Mouse (Mus musculus): ENCODE data around the gene Gm13279. TPM values are rescaled to one million over a fixed set of nuclear protein-coding genes. Genes with fewer than 3 reads are reported as not detected.
"Not testable (repeated sequence)": the region's sequence is repeated elsewhere in the genome, so short reads cannot be mapped to it uniquely, and the experiment has no call there.

The Gm13279 gene
- polyA plus RNA-seq, 1 experiment, result not detected

DNA sequence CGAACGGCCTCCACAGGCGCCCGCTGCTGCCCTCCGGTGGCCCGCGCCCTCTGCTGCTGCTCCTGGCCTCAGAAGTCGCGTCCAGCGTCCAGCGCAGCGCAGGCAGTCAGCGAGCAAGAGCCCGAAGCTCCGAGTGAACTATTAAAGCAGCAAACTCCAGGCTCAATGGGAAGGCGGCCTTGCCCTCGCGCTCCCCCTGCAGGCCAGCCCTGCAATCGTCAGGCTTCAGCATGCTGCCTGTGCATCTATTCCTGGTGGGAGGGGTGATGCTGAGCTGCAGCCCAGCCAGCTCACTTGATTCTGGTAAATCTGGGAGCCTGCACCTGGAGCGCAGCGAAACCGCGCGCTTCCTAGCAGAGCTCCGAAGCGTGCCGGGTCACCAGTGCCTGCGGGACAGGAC is 8.8 kb upstream of the Gm13279 start, which contains the start of gene Gm13277:
TSS of gene Gm13277 (plus strand) at position 231 of the 400 bp plus-strand sequence.
- not testable (repeated sequence) for H3K27me3 ChIP-seq (ENCODE audit: control insufficient read depth, insufficient read depth, low read length); H3K36me3 ChIP-seq (ENCODE audit: control insufficient read depth, insufficient read depth, low read length); H3K4me1 ChIP-seq (replicated peaks; ENCODE audit: control insufficient read depth, insufficient read depth, low read length); H3K4me3 ChIP-seq (ENCODE audit: control insufficient read depth, insufficient read depth, low read length); H3K27ac ChIP-seq (ENCODE audit: control insufficient read depth, insufficient read depth, low read length)
- peak; percentile 68 for DNase-seq
- WGBS, result no CpG with 5 or more reads among the region's 28 CpGs

DNA sequence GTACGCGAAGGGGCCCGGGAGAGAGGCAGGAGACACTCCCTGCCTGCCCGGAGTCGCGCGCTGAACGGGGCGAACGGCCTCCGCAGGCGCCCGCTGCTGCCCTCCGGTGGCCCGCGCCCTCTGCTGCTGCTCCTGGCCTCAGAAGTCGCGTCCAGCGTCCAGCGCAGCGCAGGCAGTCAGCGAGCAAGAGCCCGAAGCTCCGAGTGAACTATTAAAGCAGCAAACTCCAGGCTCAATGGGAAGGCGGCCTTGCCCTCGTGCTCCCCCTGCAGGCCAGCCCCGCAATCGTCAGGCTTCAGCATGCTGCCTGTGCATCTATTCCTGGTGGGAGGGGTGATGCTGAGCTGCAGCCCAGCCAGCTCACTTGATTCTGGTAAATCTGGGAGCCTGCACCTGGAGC is 5.9 kb upstream of the Gm13279 start, which contains the start of gene Gm13278:
TSS of gene Gm13278 (plus strand) at position 301 of the 400 bp plus-strand sequence.
- WGBS, result no CpG with 5 or more reads among the region's 28 CpGs

DNA sequence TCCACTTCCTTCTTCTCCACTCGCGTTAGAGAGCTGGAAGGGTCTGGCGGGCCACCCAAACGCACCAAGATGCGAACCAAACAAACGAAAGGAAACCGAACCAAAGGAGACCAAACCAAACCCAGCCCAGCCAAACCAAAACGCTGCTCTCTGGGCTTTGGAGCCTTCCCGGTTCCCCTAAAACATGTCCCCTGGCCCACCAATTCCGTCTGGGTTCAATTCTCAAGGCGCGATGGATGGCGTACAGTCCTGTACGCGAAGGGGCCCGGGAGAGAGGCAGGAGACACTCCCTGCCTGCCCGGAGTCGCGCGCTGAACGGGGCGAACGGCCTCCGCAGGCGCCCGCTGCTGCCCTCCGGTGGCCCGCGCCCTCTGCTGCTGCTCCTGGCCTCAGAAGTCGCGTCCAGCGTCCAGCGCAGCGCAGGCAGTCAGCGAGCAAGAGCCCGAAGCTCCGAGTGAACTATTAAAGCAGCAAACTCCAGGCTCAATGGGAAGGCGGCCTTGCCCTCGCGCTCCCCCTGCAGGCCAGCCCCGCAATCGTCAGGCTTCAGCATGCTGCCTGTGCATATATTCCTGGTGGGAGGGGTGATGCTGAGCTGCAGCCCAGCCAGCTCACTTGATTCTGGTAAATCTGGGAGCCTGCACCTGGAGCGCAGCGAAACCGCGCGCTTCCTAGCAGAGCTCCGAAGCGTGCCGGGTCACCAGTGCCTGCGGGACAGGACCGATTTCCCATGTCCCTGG is 3.1 kb upstream of the Gm13279 start, which contains the start of gene Gm13275:
TSS of gene Gm13275 (plus strand) at position 552 of the 740 bp plus-strand sequence.
- DNase-seq, result peak; percentile 87
- not testable (repeated sequence) for H3K27me3 ChIP-seq (ENCODE audit: control insufficient read depth, insufficient read depth, low read length); H3K36me3 ChIP-seq (ENCODE audit: control insufficient read depth, insufficient read depth, low read length); H3K4me1 ChIP-seq (replicated peaks; ENCODE audit: control insufficient read depth, insufficient read depth, low read length); H3K27ac ChIP-seq (ENCODE audit: control insufficient read depth, insufficient read depth, low read length); H3K4me3 ChIP-seq (ENCODE audit: control insufficient read depth, insufficient read depth, low read length)
- under 1% methylated on average over 12 of the region's 52 CpGs for WGBS

More for the DNA sequence above, 5.9 kb upstream of the Gm13279 start, which contains the start of gene Gm13278:
- H3K27ac ChIP-seq (ENCODE audit: control insufficient read depth, insufficient read depth, low read length); H3K4me3 ChIP-seq (ENCODE audit: control insufficient read depth, insufficient read depth, low read length); H3K4me1 ChIP-seq (replicated peaks; ENCODE audit: control insufficient read depth, insufficient read depth, low read length); DNase-seq; H3K27me3 ChIP-seq (ENCODE audit: control insufficient read depth, insufficient read depth, low read length); H3K36me3 ChIP-seq (ENCODE audit: control insufficient read depth, insufficient read depth, low read length): not testable (repeated sequence)

DNA sequence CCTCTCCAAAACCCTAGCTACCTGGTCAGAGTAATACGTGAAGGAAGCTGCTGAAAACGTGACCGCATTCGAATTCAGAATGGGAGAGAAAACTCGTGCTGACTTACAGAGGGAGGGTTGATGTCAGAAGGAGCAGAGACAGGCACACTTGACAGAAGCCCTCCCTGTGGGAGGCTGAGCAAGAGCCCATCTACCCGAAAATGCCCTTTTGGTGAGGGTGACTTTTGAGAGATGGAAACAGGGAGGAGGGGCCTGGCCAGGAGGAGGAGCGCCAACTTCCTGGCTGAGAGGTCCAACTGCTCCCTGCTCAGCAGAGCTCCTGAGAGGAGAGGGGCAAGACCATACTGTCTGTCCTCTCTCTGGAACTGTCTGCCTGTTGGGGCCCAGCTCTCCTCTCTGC is 2.2 kb downstream of the Gm13279 start, which contains the start of gene Gm13285:
TSS of gene Gm13285 (plus strand) at position 301 of the 400 bp plus-strand sequence.
- 11% methylated on average over 5 of the region's 7 CpGs for WGBS
- H3K36me3 ChIP-seq (ENCODE audit: control insufficient read depth, insufficient read depth, low read length); H3K4me1 ChIP-seq (replicated peaks; ENCODE audit: control insufficient read depth, insufficient read depth, low read length); H3K4me3 ChIP-seq (ENCODE audit: control insufficient read depth, insufficient read depth, low read length); H3K27ac ChIP-seq (ENCODE audit: control insufficient read depth, insufficient read depth, low read length); DNase-seq; H3K27me3 ChIP-seq (ENCODE audit: control insufficient read depth, insufficient read depth, low read length): not testable (repeated sequence)

DNA sequence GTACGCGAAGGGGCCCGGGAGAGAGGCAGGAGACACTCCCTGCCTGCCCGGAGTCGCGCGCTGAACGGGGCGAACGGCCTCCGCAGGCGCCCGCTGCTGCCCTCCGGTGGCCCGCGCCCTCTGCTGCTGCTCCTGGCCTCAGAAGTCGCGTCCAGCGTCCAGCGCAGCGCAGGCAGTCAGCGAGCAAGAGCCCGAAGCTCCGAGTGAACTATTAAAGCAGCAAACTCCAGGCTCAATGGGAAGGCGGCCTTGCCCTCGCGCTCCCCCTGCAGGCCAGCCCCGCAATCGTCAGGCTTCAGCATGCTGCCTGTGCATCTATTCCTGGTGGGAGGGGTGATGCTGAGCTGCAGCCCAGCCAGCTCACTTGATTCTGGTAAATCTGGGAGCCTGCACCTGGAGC is 5.8 kb downstream of the Gm13279 start, which contains the start of gene Gm13287:
TSS of gene Gm13287 (plus strand) at position 301 of the 400 bp plus-strand sequence.
- no CpG with 5 or more reads among the region's 29 CpGs for WGBS
- not testable (repeated sequence) for DNase-seq; H3K36me3 ChIP-seq (ENCODE audit: control insufficient read depth, insufficient read depth, low read length); H3K4me1 ChIP-seq (replicated peaks; ENCODE audit: control insufficient read depth, insufficient read depth, low read length); H3K27ac ChIP-seq (ENCODE audit: control insufficient read depth, insufficient read depth, low read length); H3K4me3 ChIP-seq (ENCODE audit: control insufficient read depth, insufficient read depth, low read length); H3K27me3 ChIP-seq (ENCODE audit: control insufficient read depth, insufficient read depth, low read length)

DNA sequence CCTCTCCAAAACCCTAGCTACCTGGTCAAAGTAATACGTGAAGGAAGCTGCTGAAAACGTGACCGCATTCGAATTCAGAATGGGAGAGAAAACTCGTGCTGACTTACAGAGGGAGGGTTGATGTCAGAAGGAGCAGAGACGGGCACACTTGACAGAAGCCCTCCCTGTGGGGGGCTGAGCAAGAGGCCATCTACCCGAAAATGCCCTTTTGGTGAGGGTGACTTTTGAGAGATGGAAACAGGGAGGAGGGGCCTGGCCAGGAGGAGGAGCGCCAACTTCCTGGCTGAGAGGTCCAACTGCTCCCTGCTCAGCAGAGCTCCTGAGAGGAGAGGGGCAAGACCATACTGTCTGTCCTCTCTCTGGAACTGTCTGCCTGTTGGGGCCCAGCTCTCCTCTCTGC is 8.0 kb downstream of the Gm13279 start, which contains the start of gene Gm13288:
TSS of gene Gm13288 (plus strand) at position 301 of the 400 bp plus-strand sequence.
- H3K4me1 ChIP-seq (replicated peaks; ENCODE audit: control insufficient read depth, insufficient read depth, low read length); H3K27ac ChIP-seq (ENCODE audit: control insufficient read depth, insufficient read depth, low read length); H3K36me3 ChIP-seq (ENCODE audit: control insufficient read depth, insufficient read depth, low read length); H3K27me3 ChIP-seq (ENCODE audit: control insufficient read depth, insufficient read depth, low read length); DNase-seq: not testable (repeated sequence)
- peak within 1 kb of the TSS; percentile 51 for H3K4me3 ChIP-seq (ENCODE audit: control insufficient read depth, insufficient read depth, low read length)
- no CpG with 5 or more reads among the region's 8 CpGs for WGBS

DNA sequence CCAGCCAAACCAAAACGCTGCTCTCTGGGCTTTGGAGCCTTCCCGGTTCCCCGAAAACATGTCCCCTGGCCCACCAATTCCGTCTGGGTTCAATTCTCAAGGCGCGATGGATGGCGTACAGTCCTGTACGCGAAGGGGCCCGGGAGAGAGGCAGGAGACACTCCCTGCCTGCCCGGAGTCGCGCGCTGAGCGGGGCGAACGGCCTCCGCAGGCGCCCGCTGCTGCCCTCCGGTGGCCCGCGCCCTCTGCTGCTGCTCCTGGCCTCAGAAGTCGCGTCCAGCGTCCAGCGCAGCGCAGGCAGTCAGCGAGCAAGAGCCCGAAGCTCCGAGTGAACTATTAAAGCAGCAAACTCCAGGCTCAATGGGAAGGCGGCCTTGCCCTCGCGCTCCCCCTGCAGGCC is 8.6 kb downstream of the Gm13279 start:
- not testable (repeated sequence) for H3K36me3 ChIP-seq (ENCODE audit: control insufficient read depth, insufficient read depth, low read length)
- H3K4me3 ChIP-seq (ENCODE audit: control insufficient read depth, insufficient read depth, low read length), result peak overlapping the region; percentile 51

DNA sequence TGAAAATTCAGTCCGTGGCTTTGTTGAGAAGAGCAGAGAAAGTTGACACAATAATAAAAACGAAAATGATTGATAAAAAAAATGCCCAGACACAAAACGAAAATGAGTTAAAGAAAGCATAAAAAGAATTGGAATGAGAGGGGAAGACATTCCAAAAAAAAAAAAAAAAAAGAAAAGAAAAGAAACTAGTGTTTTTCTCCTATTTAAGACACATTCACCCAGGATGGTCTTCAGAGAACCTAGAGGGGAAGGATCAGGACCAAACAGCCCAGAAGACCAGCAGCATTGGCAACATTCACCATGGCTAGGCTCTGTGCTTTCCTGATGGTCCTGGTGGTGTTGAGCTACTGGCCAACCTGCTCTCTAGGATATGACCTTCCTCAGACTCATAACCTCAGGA is 18.7 kb downstream of the Gm13279 start, which contains the start of gene Ifna7:
TSS of gene Ifna7 (plus strand) at position 301 of the 400 bp plus-strand sequence.
- TF ChIP-seq POLR2A (IDR thresholded peaks at IDR 0.05; ENCODE audit: control insufficient read depth, extremely low read depth, insufficient read depth, low read length, poor library complexity) (no peak), CTCF (IDR thresholded peaks at IDR 0.05; ENCODE audit: borderline replicate concordance, control insufficient read depth, extremely low read depth, insufficient read depth, low read length, poor library complexity) (no peak)
- 75% methylated on average over 3 of the region's 3 CpGs for WGBS
- H3K4me1 ChIP-seq (replicated peaks; ENCODE audit: control insufficient read depth, insufficient read depth, low read length), result no peaks in the 10 kb centered on the region
- no peak within 1 kb of the TSS for H3K27ac ChIP-seq (ENCODE audit: control insufficient read depth, insufficient read depth, low read length)
- DNase-seq, result no peak
- H3K36me3 ChIP-seq (ENCODE audit: control insufficient read depth, insufficient read depth, low read length), result no peaks in the 10 kb centered on the region
- no peaks in the 10 kb centered on the region for H3K27me3 ChIP-seq (ENCODE audit: control insufficient read depth, insufficient read depth, low read length)
- H3K4me3 ChIP-seq (ENCODE audit: control insufficient read depth, insufficient read depth, low read length), result no peak within 1 kb of the TSS

More for the DNA sequence above, 8.6 kb downstream of the Gm13279 start:
- H3K27me3 ChIP-seq (ENCODE audit: control insufficient read depth, insufficient read depth, low read length); H3K4me1 ChIP-seq (replicated peaks; ENCODE audit: control insufficient read depth, insufficient read depth, low read length); H3K27ac ChIP-seq (ENCODE audit: control insufficient read depth, insufficient read depth, low read length): not testable (repeated sequence)
- WGBS, result 0% methylated on average over 8 of the region's 34 CpGs
- DNase-seq, result peak; percentile 7

All from thymus, adult 2 months (tissue).